Mouse (Mus musculus) limb, embryonic 12.5 days (tissue): ENCODE data around the gene Six1. TPM values are rescaled to one million over a fixed set of nuclear protein-coding genes. Genes with fewer than 3 reads are reported as not detected.
"Not testable (repeated sequence)": the region's sequence is repeated elsewhere in the genome, so short reads cannot be mapped to it uniquely, and the experiment has no call there.

Experiments used
- ATAC-seq: fragments of 200-750 bp; cut with Nextera tagmentation; 2 replicates; pipeline ENCODE4 v1.8.0; 2017; ENCODE audit warnings: low read depth, moderate TSS enrichment; ENCODE audit not compliant: insufficient number of reproducible peaks, insufficient read depth, low FRiP score, low TSS enrichment
- H3K27ac ChIP-seq: fragments of 300-500 bp; sonication (generic); 2 replicates; pipeline ENCODE4 v1.5.1; 2016; ENCODE audit warnings: mild to moderate bottlenecking, moderate library complexity
- H3K27me3 ChIP-seq: fragments of 300-500 bp; sonication (generic); 2 replicates; pipeline ENCODE4 v1.6.1; 2016; ENCODE audit warnings: mild to moderate bottlenecking, moderate library complexity
- H3K36me3 ChIP-seq: fragments of 300-500 bp; sonication (generic); 2 replicates; pipeline ENCODE4 v1.6.1; 2016; ENCODE audit warnings: mild to moderate bottlenecking, moderate library complexity
- H3K4me1 ChIP-seq: fragments of 300-500 bp; sonication (generic); replicated peaks from 2 replicates; pipeline ENCODE4 v1.6.1; 2016
- H3K4me2 ChIP-seq: fragments of 300-500 bp; sonication (generic); 2 replicates; pipeline ENCODE4 v1.6.1; 2016; ENCODE audit warnings: mild to moderate bottlenecking, moderate library complexity
- H3K4me3 ChIP-seq: fragments of 300-500 bp; sonication (generic); replicated peaks from 2 replicates; pipeline ENCODE4 v1.5.1; 2016; ENCODE audit warnings: mild to moderate bottlenecking
- H3K9ac ChIP-seq: fragments of 300-500 bp; sonication (generic); replicated peaks from 2 replicates; pipeline ENCODE4 v1.6.1; 2016; ENCODE audit warnings: mild to moderate bottlenecking, moderate library complexity
- H3K9me3 ChIP-seq: fragments of 300-500 bp; sonication (generic); 2 replicates; pipeline ENCODE4 v1.6.1; 2016; ENCODE audit warnings: mild to moderate bottlenecking, moderate library complexity
- WGBS: fragments of 180-500 bp; shearing (Covaris S2); methylation state at CpG from one replicate; pipeline ENCODE4 v1.1.7; 2016; 5-methylcytosine and 5-hydroxymethylcytosine counted together
- polyA plus RNA-seq: library from polyadenylated mRNA; unstranded; fragments of >200 nt; fragmentation: Nextera tagmentation; extraction: Ambion mirVana; gene quantifications from 2 replicates; pipeline ENCODE4 v1.2.1, GENCODE M21; 2016

Six1 gene
- polyA plus RNA-seq, 1 experiment from 2014 or later: 72.1 TPM

DNA sequence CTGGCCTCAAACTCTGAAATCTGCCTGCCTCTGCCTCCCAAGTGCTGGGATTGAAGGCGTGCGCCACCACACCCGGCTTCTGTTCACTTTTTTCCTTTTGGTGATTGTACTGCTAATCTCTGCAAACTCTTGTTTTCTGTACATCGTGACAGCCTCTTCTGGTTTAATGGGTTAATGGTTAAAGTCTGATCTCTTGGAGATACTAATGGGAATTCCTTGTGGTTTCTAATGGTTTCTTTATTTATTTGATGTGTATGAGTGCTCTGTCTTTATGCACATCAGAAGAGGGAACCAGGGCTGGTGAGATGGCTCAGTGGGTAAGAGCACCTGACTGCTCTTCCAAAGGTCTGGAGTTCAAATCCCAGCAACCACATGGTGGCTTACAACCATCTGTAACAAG is 28.1 kb upstream of the Six1 start:
- ATAC-seq, H3K4me2 ChIP-seq, H3K4me1 ChIP-seq, H3K27ac ChIP-seq, H3K27me3 ChIP-seq, H3K36me3 ChIP-seq, H3K9me3 ChIP-seq, H3K4me3 ChIP-seq, H3K9ac ChIP-seq: not testable (repeated sequence)
- 82% methylated on average over 4 of the region's 4 CpGs for WGBS

- H3K9ac ChIP-seq: no peak overlapping the region
- H3K27ac ChIP-seq: no peak overlapping the region
- ATAC-seq: no peak
- no peak overlapping the region for H3K4me3 ChIP-seq
- no peaks in the 10 kb centered on the region for H3K4me1 ChIP-seq
- no peaks in the 10 kb centered on the region for H3K9me3 ChIP-seq
- no peaks in the 10 kb centered on the region for H3K27me3 ChIP-seq
- no peak overlapping the region for H3K4me2 ChIP-seq
- no peaks in the 10 kb centered on the region for H3K36me3 ChIP-seq
- 57% methylated on average over 9 of the region's 9 CpGs for WGBS
Observed at GRCm38 (mm10) chr12:73060805-73061410, 7.2 kb upstream of the Six1 start.

- H3K27me3 ChIP-seq: peaks cover 16% of the 10 kb centered on the region
- H3K9ac ChIP-seq: no peak overlapping the region
- H3K4me2 ChIP-seq: no peak overlapping the region
- 74% methylated on average over 6 of the region's 6 CpGs for WGBS
- no peak overlapping the region for H3K4me3 ChIP-seq
- H3K4me1 ChIP-seq: peaks cover 28% of the 10 kb centered on the region
- no peak overlapping the region for H3K27ac ChIP-seq
- ATAC-seq: no peak
- H3K36me3 ChIP-seq: no peaks in the 10 kb centered on the region
- no peaks in the 10 kb centered on the region for H3K9me3 ChIP-seq
Observed at GRCm38 (mm10) chr12:73057492-73057891, 3.8 kb upstream of the Six1 start.

DNA sequence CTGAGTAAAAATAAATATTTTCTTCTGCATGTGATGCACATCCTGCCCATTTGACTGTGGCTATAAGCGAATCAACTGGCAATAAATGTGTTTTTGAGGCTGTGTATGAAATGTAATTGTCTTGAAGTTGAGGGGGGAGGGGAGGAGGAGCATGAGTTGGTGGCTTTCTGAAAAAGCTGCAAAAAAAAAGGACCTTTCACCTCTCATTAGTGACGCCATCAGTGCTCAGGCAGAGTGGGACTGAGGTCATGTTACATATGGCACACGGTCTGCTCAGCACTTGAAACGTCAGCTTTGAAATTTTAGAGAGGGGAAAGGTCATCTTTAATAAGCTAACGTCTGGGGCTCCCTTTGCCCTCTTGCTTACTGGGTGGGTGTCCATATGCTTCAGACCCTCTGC is 1.8 kb upstream of the Six1 start:
- no peak overlapping the region for H3K4me3 ChIP-seq
- WGBS: 7% methylated on average over 5 of the region's 5 CpGs

GRCm38 (mm10) chr12:73054576-73055185 is 994 bp upstream of the Six1 start:
- Histone ChIP-seq H3K4me2 (peak overlapping the region; percentile 71), H3K27ac (no peak overlapping the region), H3K4me1 (peaks cover 53% of the 10 kb centered on the region), H3K36me3 (no peaks in the 10 kb centered on the region), H3K4me3 (peak overlapping the region; percentile 50; the same call in 1 of the 2 replicates), H3K27me3 (peaks cover 38% of the 10 kb centered on the region), H3K9me3 (no peaks in the 10 kb centered on the region), H3K9ac (no peak overlapping the region)
- 11% methylated on average over 15 of the region's 15 CpGs for WGBS
- ATAC-seq: no peak

More for the DNA sequence above, 1.8 kb upstream of the Six1 start:
- Histone ChIP-seq H3K27ac (no peak overlapping the region), H3K9me3 (no peaks in the 10 kb centered on the region), H3K9ac (no peak overlapping the region), H3K27me3 (peaks cover 30% of the 10 kb centered on the region), H3K4me1 (peaks cover 47% of the 10 kb centered on the region), H3K36me3 (no peaks in the 10 kb centered on the region), H3K4me2 (no peak overlapping the region; the same call in 1 of the 2 replicates)
- no peak for ATAC-seq

- Histone ChIP-seq H3K27ac (peak overlapping the region; percentile 84), H3K4me1 (peaks cover 53% of the 10 kb centered on the region), H3K4me3 (peak overlapping the region; percentile 50), H3K9me3 (no peaks in the 10 kb centered on the region), H3K36me3 (no peaks in the 10 kb centered on the region), H3K27me3 (peaks cover 54% of the 10 kb centered on the region), H3K4me2 (peak overlapping the region; percentile 71), H3K9ac (peak overlapping the region; percentile 58)
- 0 out of 2 replicates have a peak, but pooled peaks have one; percentile 1 for ATAC-seq
- 2% methylated on average over 34 of the region's 34 CpGs for WGBS
Observed at GRCm38 (mm10) chr12:73052651-73053591, 766 bp downstream of the Six1 start.

DNA sequence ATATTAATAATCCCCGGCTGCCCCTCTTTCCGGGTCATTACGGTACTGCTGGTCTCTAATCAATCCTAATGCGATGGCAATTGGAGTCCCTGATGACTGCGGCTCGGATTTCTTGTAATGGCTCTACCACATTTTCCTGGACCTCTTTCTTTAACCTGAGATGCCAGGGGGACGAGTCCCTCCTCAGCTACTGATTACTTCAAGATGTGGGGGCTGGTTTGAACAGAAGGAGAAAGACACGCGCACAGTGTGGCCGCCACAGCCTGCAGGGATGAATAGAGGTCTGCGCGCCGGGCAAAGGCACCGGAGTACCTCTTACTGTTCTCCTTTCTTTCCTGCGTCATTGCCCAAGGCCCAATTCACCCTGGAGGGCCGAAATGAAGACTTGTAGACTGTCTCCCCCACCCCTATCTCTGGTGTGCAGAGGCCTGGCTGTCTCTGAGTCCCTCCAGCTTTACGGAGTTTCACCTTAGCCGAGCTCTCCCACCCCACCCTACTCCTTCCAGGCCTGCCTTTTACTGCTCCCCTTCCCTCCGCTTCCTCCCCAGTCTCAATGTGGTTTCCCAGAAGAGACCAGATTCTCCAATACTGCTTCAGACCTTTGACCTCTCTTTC is 1.5 kb downstream of the Six1 start:
- under 1% methylated on average over 19 of the region's 19 CpGs for WGBS
- peaks cover 58% of the 10 kb centered on the region for H3K4me1 ChIP-seq
- H3K27me3 ChIP-seq: peaks cover 62% of the 10 kb centered on the region
- no peak overlapping the region; the same call in 1 of the 2 replicates for H3K9ac ChIP-seq
- peak overlapping the region; percentile 71 for H3K4me2 ChIP-seq
- peak overlapping the region; percentile 50 for H3K4me3 ChIP-seq
- peak overlapping the region; percentile 84 for H3K27ac ChIP-seq
- peak; percentile 58 for ATAC-seq
- no peaks in the 10 kb centered on the region for H3K9me3 ChIP-seq
- no peaks in the 10 kb centered on the region for H3K36me3 ChIP-seq

- H3K36me3 ChIP-seq: no peaks in the 10 kb centered on the region
Observed at GRCm38 (mm10) chr12:73050811-73051580, 2.7 kb downstream of the Six1 start.

DNA sequence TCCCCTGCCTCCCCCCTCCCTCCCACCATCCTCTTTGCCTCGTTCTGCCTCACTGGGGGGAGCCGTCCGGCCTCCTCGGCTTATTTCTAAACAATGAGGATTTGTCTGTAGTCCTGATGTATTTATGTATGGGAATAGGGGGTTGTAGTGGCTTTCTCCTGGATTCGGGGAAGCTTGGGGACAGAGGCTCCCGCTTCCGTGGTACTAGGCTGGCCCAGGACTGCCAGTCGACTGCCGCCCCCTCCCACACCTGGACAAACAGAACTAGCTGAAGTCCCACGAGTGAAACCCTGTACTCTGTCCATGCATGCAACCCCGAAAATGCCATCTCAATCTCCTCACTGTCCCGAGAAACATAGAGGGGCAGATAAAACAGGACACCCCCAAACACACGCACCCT is 3.4 kb downstream of the Six1 start:
- Histone ChIP-seq H3K9ac (no peak overlapping the region), H3K9me3 (no peaks in the 10 kb centered on the region), H3K4me2 (peak overlapping the region; percentile 71), H3K4me1 (peaks cover 68% of the 10 kb centered on the region), H3K27me3 (peaks cover 80% of the 10 kb centered on the region), H3K36me3 (no peaks in the 10 kb centered on the region), H3K27ac (no peak overlapping the region), H3K4me3 (peak overlapping the region; percentile 12)
- ATAC-seq: no peak
- 4% methylated on average over 13 of the region's 13 CpGs for WGBS

More at GRCm38 (mm10) chr12:73050811-73051580, 2.7 kb downstream of the Six1 start:
- no peak for ATAC-seq
- Histone ChIP-seq H3K4me3 (no peak overlapping the region), H3K27me3 (peaks cover 73% of the 10 kb centered on the region), H3K4me1 (peaks cover 67% of the 10 kb centered on the region), H3K27ac (no peak overlapping the region), H3K9me3 (no peaks in the 10 kb centered on the region), H3K9ac (no peak overlapping the region), H3K4me2 (peak overlapping the region; percentile 71)
- 1% methylated on average over 15 of the region's 15 CpGs for WGBS

GRCm38 (mm10) chr12:73049520-73050225 is 4.0 kb downstream of the Six1 start:
- ATAC-seq: no peak
- 4% methylated on average over 19 of the region's 19 CpGs for WGBS
- Histone ChIP-seq H3K4me3 (peak overlapping the region; percentile 12), H3K4me1 (peaks cover 62% of the 10 kb centered on the region), H3K9ac (no peak overlapping the region), H3K36me3 (no peaks in the 10 kb centered on the region), H3K9me3 (no peaks in the 10 kb centered on the region), H3K4me2 (peak overlapping the region; percentile 71), H3K27me3 (peaks cover 81% of the 10 kb centered on the region), H3K27ac (no peak overlapping the region)
